Mouse (Mus musculus) liver, adult 2 months (tissue): ENCODE data around the gene Rbm20.

Experiments used
- CTCF ChIP-seq: fragments of 200-500 bp; IDR thresholded peaks from 2 replicates; pipeline ENCODE4 v1.5.1; 2011; ENCODE audit warnings: low read depth, low read length, control low read depth
- POLR2A ChIP-seq: fragments of 200-500 bp; IDR thresholded peaks from 2 replicates; pipeline ENCODE4 v1.6.1; 2011; ENCODE audit warnings: low read length, control low read depth; ENCODE audit not compliant: insufficient read depth; ENCODE audit errors: extremely low read depth

DNA sequence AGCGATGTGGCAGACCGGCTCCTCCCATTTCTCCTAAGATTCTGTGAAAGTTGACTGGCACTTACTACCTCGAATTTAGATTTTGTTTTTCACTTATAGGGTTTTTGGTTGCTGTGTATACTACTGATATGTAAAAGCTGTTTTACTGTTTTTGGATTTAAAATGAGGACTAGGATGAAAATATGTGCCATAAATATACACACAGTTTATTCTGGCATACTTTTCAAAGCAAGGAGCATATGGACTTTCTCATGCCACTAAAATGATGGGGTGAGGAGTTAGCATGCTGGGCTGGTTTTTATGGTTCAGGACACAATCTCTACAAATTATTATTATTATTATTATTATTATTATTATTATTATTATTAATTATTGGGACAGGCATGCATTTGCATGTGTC, 133.5 kb downstream of the Rbm20 start:
- no peak for TF ChIP-seq POLR2A
- no peak for TF ChIP-seq CTCF
